Mouse (Mus musculus): ENCODE results near the gene Etfbkmt.

- TF ChIP-seq EP300 (IDR thresholded peaks at IDR 0.05; ENCODE audit: insufficient read depth, low read depth, low read length): no peak
- TF ChIP-seq CTCF (IDR thresholded peaks at IDR 0.05; ENCODE audit: low read depth, low read length): peak; percentile 26
Measured at GRCm38 (mm10) chr6:149119853-149120252, 19.8 kb upstream of the Etfbkmt start.
